Mouse (Mus musculus) left cerebral cortex, adult 8-10 months (tissue): ENCODE results near the gene Cd302. TPM values are rescaled to one million over a fixed set of nuclear protein-coding genes. Genes with fewer than 3 reads are reported as not detected.

Experiments used
- total RNA-seq, 4 experiments: library from RNA; stranded (reverse); gene quantifications; 2 replicates each; pipeline ENCODE4 v1.2.4; 2022

Cd302 gene
- total RNA-seq, 4 experiments from 2014 or later, result 15.9 to 21.0 (median 18.9) TPM

Other genes starting within 250 kb of the Cd302 start
- gene Baz2b, start 74.6 kb downstream of the Cd302 start, total RNA-seq, result 10 to 100 TPM; 51.5 to 64.8 (median 61.7) TPM
- 10 to 100 TPM; 64.0 to 72.4 (median 66.5) TPM for gene March7, start 74.6 kb downstream of the Cd302 start, total RNA-seq
- gene Ly75, start 98.8 kb upstream of the Cd302 start, total RNA-seq, result 1 to 10 TPM in 2 of 4 experiments, under 1 TPM in 2; 0.84 to 1.1 (median 0.99) TPM